Mouse (Mus musculus): Measurements from ENCODE around the gene Vasp.

DNA sequence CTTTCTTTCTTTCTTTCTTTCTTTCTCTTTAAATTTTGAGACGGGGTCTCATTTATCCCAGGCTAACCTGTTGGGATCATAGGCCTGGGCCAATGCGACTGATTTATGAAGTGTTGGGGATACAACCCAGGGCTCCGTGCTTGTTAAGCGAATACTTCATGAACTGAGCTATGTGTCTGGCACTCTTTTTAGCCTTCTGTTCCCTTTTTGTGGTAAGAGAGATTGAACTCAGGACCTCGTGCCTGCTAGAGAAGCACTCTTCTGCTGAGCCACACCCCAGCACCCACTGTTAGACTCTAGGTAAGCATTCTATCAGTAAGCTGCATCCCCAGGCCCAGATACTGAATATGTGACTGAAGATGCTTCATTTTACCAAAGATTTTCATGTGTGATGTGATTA lies 54.1 kb downstream of the Vasp start:
- TF ChIP-seq CHD2 (IDR thresholded peaks at IDR 0.05; ENCODE audit: low read depth, low read length): no peak
- TF ChIP-seq ZC3H11A (IDR thresholded peaks at IDR 0.05; ENCODE audit: borderline replicate concordance, low read depth, low read length): no peak
- no peak for TF ChIP-seq MAFK (IDR thresholded peaks at IDR 0.05; ENCODE audit: insufficient read depth, low read depth, low read length)
- no peak for TF ChIP-seq ZNF384 (IDR thresholded peaks at IDR 0.05; ENCODE audit: low read depth, low read length)
- no peak for TF ChIP-seq HCFC1 (IDR thresholded peaks at IDR 0.05; ENCODE audit: borderline replicate concordance, insufficient read depth, low read length)

All from ES-E14 (cell line).